Mouse (Mus musculus): Measurements from ENCODE around the gene Smyd3.

Smyd3 gene

GRCm38 (mm10) chr1:179519901-179520300 is 2.1 kb upstream of the Smyd3 start:
- intact Hi-C loops (cut with DNase I): no loop called here

DNA sequence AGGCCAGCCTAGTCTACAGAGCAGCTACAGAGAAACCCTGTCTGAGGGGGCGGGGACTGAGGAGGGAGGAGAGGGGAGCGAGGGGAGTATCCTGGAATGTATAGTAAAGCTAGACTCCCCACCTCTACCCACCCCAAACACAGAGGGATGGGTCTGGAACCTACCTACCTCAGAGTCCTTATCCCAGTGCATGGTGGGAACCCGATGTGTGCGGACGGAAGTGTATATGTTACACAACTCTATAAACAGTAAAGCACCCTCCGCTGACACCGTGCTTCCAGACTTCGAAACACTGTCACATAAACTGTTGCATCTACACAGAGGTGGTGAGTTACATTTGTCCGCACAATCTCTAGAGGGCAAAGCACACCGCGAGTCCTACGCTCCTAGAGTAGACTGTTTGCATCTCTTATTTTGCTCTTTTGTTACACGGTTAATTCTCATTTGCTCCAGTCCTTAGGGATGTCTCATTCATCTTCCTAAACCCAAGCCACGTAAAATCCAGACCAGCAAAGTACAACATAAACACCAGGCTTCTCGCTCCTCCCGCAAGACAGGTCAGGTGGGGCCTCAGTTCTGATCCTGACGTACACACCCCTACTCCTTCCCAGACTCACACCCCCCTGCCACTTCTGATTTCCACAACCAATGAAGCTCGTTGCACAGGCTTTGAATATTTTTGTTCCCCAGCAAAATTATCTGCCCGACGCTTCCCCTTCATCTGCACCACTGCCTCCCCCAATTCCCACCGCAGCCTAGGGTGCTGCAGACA is 714 bp downstream of the Smyd3 start:
- intact Hi-C loops (cut with DNase I): no loop called here

DNA sequence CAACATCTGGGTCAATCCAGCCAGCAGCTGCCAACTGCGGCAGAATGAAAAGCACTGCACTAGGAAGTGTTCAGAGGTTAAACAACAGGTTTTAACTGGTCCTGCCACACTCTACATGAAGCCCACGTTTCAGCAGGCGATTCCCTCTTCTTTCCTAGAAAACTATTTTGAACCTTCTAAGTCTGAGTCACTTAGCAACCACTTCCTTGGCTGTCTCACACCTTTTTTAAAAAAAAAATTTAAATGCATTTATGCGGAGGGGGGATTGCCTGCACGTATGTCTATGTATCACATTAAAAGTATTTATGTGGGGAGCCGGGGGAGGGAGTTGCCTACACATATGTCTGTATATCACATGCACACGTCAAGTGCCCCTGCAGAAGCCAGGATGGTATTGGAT is 5.9 kb downstream of the Smyd3 start:
- intact Hi-C loops (cut with DNase I): no loop called here

DNA sequence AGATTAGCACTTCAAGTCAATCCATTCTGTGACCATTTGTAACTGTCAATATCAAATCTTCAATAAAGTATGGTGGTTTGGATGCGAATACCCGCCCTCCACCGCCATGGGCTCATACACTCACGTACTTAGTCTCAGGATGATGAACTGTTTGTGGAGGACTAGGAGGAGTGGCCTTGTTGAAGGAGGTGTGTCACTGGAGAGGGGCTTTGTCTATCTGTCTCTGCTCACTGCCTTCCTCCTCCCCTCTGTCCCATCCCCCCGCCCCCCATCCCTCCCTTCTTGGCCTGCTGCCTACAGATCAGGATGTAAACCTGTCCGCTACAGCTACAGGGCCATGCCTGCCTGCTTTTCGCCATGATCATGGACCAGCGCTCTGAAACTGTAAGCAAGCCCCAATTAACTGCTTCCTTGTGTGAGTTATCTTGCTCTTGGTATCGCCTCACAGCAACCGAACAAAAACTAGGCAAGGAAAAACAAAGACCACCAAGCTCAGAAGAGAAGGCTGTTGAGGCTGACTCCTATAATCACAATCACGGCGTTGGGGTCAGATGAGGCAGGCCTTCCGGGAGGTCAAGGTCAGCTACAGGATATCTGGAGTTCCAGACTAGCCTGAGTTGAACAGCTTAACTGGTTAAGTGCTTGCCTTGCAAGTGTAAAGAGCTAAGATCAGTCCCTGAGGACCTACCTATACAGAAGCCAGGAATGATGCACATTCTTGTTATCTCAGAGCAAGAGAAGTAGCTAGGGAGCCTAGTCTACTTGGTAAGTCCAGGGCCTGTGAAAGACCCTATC is 7.1 kb downstream of the Smyd3 start:
- intact Hi-C loops (cut with DNase I): no loop called here

DNA sequence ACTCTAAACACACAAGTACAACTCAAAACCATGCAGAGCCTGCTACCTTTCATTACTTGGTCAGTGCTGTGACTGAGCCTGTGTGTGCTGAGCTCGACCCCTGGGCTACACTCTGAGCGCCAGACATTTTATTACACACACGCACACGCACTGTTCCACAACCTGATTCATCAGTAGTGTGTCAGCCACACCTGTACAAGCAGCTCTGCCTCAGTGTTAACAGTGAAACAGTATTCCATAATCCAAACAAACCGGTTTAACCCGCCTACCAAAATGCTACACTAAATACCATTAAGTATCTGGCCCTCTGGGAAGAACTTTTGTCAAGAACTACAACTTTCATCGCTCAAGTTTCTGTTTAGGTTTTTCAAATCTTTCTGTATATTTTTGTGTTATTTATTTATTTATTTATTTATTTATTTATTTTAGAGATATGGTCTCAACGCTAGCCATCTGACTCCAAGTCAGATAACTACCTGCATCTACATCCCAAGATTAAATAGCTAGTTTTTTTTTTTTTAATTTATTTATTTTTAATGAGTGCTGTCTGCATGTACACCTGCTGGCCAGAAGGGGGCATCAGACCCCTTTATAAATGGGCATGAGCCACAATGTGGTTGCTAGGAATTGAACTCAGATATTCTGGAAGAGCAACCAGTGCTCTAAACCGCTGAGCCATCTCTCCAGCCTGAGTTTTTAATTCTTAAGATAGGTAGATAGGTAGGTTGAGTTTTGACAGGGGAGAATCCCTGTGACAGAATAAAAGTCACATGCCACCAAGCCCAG is 11.1 kb downstream of the Smyd3 start:
- intact Hi-C loops (cut with DNase I): loop anchor here (5.0 kb wide), 1 partner anchor 116 kb away; no protein-coding TSS in a partner anchor

- intact Hi-C loops (cut with DNase I): no loop called here
Observed at GRCm38 (mm10) chr1:179502565-179502964, 15.3 kb downstream of the Smyd3 start.

DNA sequence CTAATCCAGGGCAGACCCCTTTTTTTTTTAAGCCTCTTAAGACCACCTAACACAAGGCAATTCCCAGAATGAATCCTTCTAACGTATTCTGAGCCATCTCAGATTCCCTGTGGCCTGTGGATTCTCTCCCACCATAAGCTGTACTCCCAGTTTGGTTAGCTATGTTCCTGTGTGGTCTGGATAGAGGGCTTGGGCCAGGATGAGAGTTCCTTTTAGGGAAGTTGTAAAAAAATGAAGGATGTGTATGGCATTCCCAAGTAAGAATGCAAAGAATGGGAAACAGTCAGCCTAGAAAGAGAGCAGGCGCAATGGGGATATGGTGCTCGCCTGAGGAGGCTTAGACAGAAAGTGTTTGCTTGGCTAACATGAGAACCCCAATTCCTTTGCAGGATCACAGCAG is 18.6 kb downstream of the Smyd3 start:
- intact Hi-C loops (cut with DNase I): no loop called here

GRCm38 (mm10) chr1:179492908-179493307 is 24.9 kb downstream of the Smyd3 start:
- intact Hi-C loops (cut with DNase I): no loop called here

DNA sequence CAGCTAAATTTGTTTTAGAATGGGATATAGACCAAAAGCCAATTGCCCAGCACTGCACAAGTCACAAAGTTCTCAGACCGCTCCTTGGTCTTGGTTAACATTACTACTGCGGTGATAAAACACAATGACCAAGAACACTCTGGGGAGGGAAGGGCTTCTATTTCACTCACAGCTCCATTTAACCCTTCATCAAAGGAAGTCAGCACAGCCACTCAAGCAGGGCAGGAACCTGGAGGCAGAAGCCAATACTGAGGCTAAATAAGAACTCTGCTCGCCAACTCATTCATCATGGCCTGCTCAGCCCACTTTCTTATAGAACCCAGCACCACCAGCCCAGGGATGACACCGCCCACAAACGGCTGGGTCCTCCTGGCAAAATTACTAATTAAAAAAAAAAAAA is 29.3 kb downstream of the Smyd3 start:
- intact Hi-C loops (cut with DNase I): no loop called here

- intact Hi-C loops (cut with DNase I): no loop called here
Observed at GRCm38 (mm10) chr1:179487990-179488389, 29.9 kb downstream of the Smyd3 start.

DNA sequence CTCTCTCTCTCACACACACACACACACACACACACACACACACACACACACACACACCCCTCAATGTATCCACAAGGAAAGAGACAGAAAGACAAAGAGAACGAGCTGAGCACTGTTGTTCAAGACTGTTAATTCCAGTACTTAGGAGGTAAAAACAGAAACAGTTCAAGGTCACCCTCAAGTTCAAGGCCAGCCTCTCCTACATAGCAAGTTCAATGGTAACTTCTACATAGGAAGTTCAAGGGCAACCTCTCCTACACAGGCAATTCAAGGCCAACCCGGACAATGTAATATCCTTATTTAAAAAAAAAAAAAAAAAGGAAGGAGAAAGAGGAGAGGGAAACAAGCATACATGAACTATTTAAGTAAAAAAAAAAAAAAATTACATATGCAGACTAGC is 30.6 kb downstream of the Smyd3 start:
- intact Hi-C loops (cut with DNase I): no loop called here

DNA sequence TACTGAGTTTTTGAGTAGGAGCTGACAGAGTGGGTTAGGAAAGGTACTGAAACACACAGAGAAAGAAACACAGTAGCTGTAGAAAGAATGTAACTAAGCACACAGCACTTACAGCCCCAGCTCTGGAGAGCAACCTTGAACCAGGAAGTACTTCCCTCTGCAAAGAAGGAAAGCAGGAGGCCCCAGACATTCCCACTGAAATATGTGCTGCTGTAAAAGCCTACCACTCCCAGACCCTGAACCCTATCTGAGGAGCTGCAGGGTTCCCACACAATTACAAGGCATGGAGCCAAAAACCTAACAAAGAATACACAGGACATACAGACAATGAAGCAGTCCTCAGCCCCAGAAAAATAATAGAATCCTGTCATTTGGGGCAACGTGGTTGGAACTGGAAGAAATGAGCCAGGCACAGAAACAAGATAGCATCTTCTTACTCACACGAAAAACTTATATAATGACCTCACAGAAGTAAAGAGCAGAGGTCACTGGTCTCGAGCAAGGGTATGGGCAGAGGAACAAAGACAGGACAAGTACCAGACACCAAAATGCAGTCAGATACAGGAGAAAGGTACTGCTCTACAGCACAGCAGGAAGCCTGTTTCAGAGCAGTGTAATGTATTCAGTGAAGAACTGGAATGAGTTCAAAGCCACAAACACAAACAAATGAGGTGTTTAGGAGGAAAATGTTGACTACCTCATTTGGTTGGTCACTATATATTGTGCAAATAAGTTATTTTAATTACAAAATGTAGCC is 31.9 kb downstream of the Smyd3 start:
- intact Hi-C loops (cut with DNase I): no loop called here

GRCm38 (mm10) chr1:179480862-179481261 is 37.0 kb downstream of the Smyd3 start:
- intact Hi-C loops (cut with DNase I): no loop called here

DNA sequence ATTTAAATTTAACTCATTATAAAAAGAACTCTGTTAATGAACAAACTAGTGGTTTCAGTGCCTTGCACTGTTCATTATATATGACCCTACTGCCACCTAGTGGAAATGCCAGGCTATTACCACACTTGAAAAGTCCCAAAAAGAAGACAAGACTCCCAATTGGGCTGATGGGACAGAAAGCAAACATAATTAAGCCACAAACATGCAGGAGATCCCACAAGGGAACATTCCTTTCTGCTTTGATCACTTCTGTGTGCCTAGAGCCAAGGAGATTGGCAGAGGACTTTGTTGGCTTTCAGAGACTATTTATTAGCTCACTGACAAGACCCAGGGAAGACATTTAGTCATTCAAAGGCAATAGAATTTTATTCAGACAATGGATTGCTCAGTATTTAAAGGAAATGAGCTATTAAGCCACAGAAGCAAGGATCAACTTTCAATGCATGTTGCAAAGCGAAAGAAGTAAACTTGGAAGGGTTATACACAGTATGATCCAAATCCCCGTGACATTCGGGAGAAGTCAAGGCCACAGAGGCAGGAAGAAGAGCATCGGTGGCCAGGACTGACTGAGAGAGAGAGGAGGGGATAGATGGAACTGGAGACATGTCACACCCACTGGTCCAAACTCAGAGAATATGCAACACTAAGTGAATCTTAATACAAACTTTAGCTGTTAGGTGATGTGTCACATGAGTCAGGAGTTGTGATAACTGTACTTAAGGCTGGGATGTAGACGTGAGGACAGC is 40.5 kb downstream of the Smyd3 start:
- intact Hi-C loops (cut with DNase I): loop anchor here (2.0 kb wide), 1 partner anchor 949 kb away; the partner anchor contains the start of gene Kif26b

DNA sequence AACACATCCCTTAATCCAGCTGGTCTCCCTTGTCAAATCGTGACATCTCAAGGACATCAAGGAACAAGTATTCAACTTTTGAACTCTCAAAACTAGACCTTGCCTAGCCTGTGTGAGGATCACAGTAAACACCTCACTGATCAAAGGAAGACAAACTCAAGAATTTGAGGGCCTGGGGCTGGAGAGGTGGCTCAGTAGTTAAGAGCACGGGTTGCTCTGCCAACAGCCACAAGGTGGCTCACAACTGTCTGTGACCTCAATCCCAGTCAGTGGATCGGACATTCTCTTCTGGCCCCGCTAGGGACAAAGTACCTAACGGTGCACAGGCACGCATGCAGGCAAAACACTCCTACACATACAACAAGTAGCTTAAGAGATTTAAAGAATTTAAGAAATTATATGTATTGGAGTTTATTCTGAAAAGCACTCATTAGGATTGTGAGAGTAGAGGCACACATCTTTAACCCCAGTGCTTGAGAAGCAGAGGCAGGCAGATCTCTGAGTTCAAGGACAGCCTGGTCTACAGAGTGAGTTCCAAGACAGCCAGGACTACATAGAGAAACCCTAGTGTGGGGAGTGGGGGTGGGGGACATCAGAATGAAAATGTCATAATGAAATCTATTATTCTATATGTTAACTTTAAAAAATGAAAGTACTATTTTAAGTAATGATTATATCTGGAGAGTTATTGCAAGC is 41.2 kb downstream of the Smyd3 start:
- intact Hi-C loops (cut with DNase I): loop anchor here (2.0 kb wide), 1 partner anchor 948 kb away; the partner anchor contains the start of gene Kif26b

GRCm38 (mm10) chr1:179474776-179475175 is 43.1 kb downstream of the Smyd3 start:
- intact Hi-C loops (cut with DNase I): no loop called here

DNA sequence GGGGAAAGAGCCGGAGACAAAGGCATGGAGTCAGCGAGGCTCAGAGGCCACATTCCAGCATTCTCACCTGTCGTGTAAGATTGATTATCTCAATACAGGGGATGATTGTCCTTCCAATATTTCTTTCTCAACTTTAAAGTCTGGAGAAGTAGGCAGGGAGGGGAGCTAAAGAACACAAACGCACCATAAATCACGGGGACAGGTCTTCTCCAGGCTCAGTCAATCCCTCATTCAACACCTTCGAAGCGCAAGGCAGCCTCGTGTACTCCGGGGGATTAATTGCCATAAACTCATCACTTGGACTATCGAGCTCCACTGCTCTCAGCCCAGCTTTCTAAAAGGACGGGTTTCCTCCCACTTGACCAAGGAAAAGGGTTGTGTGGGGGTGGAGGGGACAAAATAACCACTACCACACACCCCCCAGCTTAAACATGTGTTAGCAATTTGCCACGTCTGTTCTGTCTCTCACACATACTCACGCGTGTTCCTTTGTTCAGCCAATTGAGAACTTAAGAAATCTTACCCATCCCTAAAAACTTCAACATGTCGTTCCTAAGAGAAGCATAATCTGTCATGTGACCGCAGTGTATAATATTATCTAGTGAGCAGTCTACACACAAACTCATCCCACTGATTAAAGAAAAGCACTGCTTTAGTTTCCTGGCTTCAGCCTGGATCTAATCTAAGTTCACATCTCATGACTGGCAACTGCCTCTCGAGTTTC is 43.8 kb downstream of the Smyd3 start:
- intact Hi-C loops (cut with DNase I): no loop called here

GRCm38 (mm10) chr1:179467970-179468369 is 49.9 kb downstream of the Smyd3 start:
- intact Hi-C loops (cut with DNase I): no loop called here

GRCm38 (mm10) chr1:179462376-179462775 is 55.5 kb downstream of the Smyd3 start:
- intact Hi-C loops (cut with DNase I): no loop called here

Data from adrenal gland (tissue).